ENCODE assay signal across 36 mouse cellular contexts in the genomic region with DNA sequence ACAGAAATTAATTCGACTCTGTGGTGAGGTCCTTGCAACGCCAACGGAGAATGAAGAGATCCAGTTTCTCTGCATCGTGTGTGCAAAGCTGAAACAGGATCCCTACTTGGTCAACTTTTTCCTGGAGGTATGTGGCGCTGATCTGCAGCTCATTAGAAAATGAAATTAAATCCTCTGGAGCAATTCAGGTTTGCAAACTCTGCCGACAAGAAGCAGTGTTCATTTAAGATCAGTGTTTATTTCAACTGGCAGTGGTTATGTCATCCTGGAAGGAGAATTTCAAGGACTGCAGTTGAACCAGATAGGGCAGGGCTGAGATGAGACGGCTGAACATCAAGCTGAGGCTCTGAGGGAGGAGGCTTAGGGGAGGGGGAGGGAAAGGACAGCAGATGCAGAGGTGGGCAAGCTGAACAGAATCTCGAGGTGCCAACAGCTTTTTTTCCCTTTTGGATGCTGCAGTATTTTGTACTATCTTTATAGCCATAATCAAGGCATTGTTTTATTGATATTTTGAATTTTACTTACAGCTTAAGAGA. TPM values are rescaled to one million over a fixed set of nuclear protein-coding genes. Genes with fewer than 3 reads are reported as not detected.
DNase-seq lines count a peak whose midpoint lies in the region; ATAC-seq lines count a peak whose summit lies in the region.
"Had no signal": no experiment of that assay in that cellular context is flagged by ENCODE, and none has a peak within 500 bp of the region (broad histone marks: within the 10 kb centered on the region; RNA-seq: fewer than 3 reads in every experiment).

No protein-coding gene starts in this region.

- no peak for DNase-seq in frontal cortex, postnatal 14 days (ENCODE audit: low spot score in 2 of 2)
- peak; percentile 22 to 52 for DNase-seq in left cerebral cortex, adult 18-20 months (ENCODE audit: low spot score in 2 of 2)
- DNase-seq in left cerebral cortex, adult 11 months (ENCODE audit: low spot score) = no peak
- DNase-seq in brain, adult 2 months (ENCODE audit: low read depth, low spot score) = peak; percentile 82
- DNase-seq in embryonic facial prominence, embryonic 14.5 days (ENCODE audit: low spot score) = peak; percentile 77
- DNase-seq in adrenal gland, adult 18-20 months (ENCODE audit: low spot score in 2 of 2) = no peak
- DNase-seq in layer of hippocampus, postnatal 25 days (ENCODE audit: extremely low spot score in 1 of 2, low spot score in 1 of 2) = no peak
- DNase-seq: adrenal gland, adult 8-10 months; cerebellum, adult 11 months; cerebellum, adult 9-11 months; heart, adult 2 months; heart, postnatal 10 days; kidney, adult 9 months; kidney, postnatal 14 days; layer of hippocampus, postnatal 36 days; liver, embryonic 13.5 days; lung, adult 18-20 months; lung, postnatal 4 days; right cerebral cortex, postnatal 14 days; spleen, adult 18-20 months; thymus, adult 2 months; thymus, postnatal 36 days had no signal

- WGBS in embryonic facial prominence, embryonic 14.5 days = 29% methylated on average over 8 of the region's 8 CpGs

- H3K27me3 ChIP-seq in embryonic facial prominence, embryonic 14.5 days (replicated peaks; ENCODE audit: control insufficient read depth, insufficient read depth, low read length) = no peaks in the 10 kb centered on the region
- H3K27me3 ChIP-seq: CH12.LX; heart, embryonic 13.5 days; limb, embryonic 15.5 days; liver, embryonic 13.5 days; megakaryocyte, embryonic 14.5 days; midbrain, embryonic 12.5 days; neural tube, embryonic 12.5 days had no signal

- no peaks in the 10 kb centered on the region for H3K9me3 ChIP-seq in embryonic facial prominence, embryonic 14.5 days (ENCODE audit: control insufficient read depth, low read length)
- H3K9me3 ChIP-seq: heart, embryonic 13.5 days; limb, embryonic 15.5 days; liver, embryonic 13.5 days; megakaryocyte, embryonic 14.5 days; midbrain, embryonic 12.5 days; neural tube, embryonic 12.5 days had no signal

- H3K9ac ChIP-seq in embryonic facial prominence, embryonic 14.5 days (ENCODE audit: low read depth, low read length) = no peak overlapping the region
- H3K9ac ChIP-seq: heart, embryonic 13.5 days; hindbrain, embryonic 14.5 days; limb, embryonic 15.5 days; liver, embryonic 13.5 days; midbrain, embryonic 12.5 days; neural tube, embryonic 12.5 days had no signal

- H3K36me3 ChIP-seq in embryonic facial prominence, embryonic 14.5 days (ENCODE audit: control insufficient read depth, insufficient read depth, low read length) = peaks cover 97% of the 10 kb centered on the region

- H3K4me2 ChIP-seq in embryonic facial prominence, embryonic 14.5 days (ENCODE audit: low read depth, low read length) = no peak overlapping the region
- H3K4me2 ChIP-seq: heart, embryonic 13.5 days; hindbrain, embryonic 14.5 days; limb, embryonic 15.5 days; liver, embryonic 13.5 days; midbrain, embryonic 12.5 days; neural tube, embryonic 12.5 days had no signal

- no peak overlapping the region; the same call in 1 of the 2 replicates for H3K27ac ChIP-seq in embryonic facial prominence, embryonic 14.5 days (replicated peaks; ENCODE audit: low read depth, low read length)
- H3K27ac ChIP-seq: heart, adult 2 months; heart, embryonic 13.5 days; hindbrain, embryonic 14.5 days; limb, embryonic 15.5 days; liver, embryonic 13.5 days; midbrain, embryonic 12.5 days; neural tube, embryonic 12.5 days had no signal

- ATAC-seq in frontal cortex, adult (ENCODE audit: low TSS enrichment) = peak; percentile 84
- ATAC-seq in embryonic facial prominence, embryonic 14.5 days (ENCODE audit: low read depth) = peak; percentile 67
- ATAC-seq: activated CD4-positive, CD25-positive, alpha-beta regulatory T cell, adult 4 months; forebrain, embryonic 16.5 days; intestine, postnatal 0 days; lung, postnatal 0 days had no signal

- H3K4me1 ChIP-seq in embryonic facial prominence, embryonic 14.5 days (ENCODE audit: control insufficient read depth, insufficient read depth, low read length) = 0 out of 2 replicates have a peak, but pooled peaks cover 3% of the 10 kb centered on the region
- H3K4me1 ChIP-seq: limb, embryonic 15.5 days; midbrain, embryonic 12.5 days; neural tube, embryonic 12.5 days had no signal

- no peak overlapping the region for H3K4me3 ChIP-seq in embryonic facial prominence, embryonic 14.5 days (ENCODE audit: low read depth, low read length)
- H3K4me3 ChIP-seq: erythroblast, embryonic 14.5 days; heart, adult 2 months; heart, embryonic 13.5 days; limb, embryonic 15.5 days; liver, embryonic 13.5 days; megakaryocyte, embryonic 14.5 days; midbrain, embryonic 12.5 days; myocyte; neural tube, embryonic 12.5 days had no signal

RNA-seq across cellular contexts. Expression of gene Fam160b1, which starts 12.9 kb away (rescaled TPM):
- total RNA-seq in left cerebral cortex, adult 18-20 months (2021) = 10 to 100 TPM; 25.3 to 26.3 TPM
- 18.4 and 20.0 TPM in 2 replicates for polyA plus RNA-seq in embryonic facial prominence, embryonic 14.5 days (2014; fragmentation: Nextera tagmentation; extraction: Ambion mirVana)
- 10 to 100 TPM; 17.1 to 20.3 TPM for total RNA-seq in adrenal gland, adult 18-20 months (2021)
- total RNA-seq in layer of hippocampus, postnatal 25 days (2021) = 10 to 100 TPM; 21.1 to 21.7 TPM

RNA-seq across cellular contexts. Expression of gene Ablim1, which starts 58.6 kb away (rescaled TPM):
- 100 to 1,000 TPM; 115 to 119 TPM for total RNA-seq in left cerebral cortex, adult 18-20 months (2021)
- 48.5 and 49.3 TPM in 2 replicates for polyA plus RNA-seq in embryonic facial prominence, embryonic 14.5 days (2014; fragmentation: Nextera tagmentation; extraction: Ambion mirVana)
- total RNA-seq in adrenal gland, adult 18-20 months (2021) = 10 to 100 TPM; 28.9 to 50.3 TPM
- total RNA-seq in layer of hippocampus, postnatal 25 days (2021) = 10 to 100 TPM; 66.9 to 79.0 TPM

Comparison
In these comparisons a context has a peak if more than half of its experiments do, and no peak if none do; other contexts are left out.
1. DNase-seq: peak in left cerebral cortex, adult 18-20 months (2 of 2), brain, adult 2 months (single experiment) and embryonic facial prominence, embryonic 14.5 days (single experiment); none in frontal cortex, postnatal 14 days (0 of 2), left cerebral cortex, adult 11 months (single experiment), adrenal gland, adult 18-20 months (0 of 2) and layer of hippocampus, postnatal 25 days (0 of 2).